Mouse (Mus musculus): ENCODE results near the gene Syngr2. TPM values are rescaled to one million over a fixed set of nuclear protein-coding genes. Genes with fewer than 3 reads are reported as not detected.

Syngr2 gene
- polyA plus RNA-seq, 2 experiments: 41.4 to 75.8 TPM

DNA sequence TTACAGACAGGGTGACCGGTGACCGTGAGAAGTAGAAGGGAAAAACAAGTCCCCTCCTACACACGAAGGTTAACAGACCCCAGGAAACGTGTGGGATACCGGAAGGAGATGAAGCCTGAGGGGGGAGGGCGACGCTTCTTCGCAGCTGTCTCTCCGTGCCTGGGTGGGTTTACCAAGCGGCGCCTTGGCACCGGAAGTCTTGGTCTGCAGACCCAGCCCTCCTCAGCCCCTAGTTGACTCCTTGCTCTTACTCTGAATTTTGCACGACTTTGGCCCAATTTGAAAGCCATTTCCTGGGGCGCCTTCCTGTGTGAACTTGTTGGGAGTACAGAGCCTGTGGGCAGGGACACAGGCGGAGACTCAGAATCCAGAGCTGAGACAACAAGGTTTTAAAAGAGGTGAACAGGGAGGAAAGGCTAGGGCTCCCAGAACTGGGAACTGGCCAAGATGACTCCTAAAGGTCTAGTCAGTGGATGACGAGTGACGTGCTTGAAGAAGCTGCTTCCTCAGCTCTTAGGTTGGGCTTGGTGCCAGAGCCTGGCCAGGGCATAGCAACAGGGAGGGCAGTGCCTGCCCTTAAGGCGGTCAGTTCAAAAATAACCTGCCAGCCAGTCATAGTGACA is 28.2 kb upstream of the Syngr2 start:
- Histone ChIP-seq H3K36me3 (ENCODE audit: control insufficient read depth, insufficient read depth, low read length) (peaks cover 8% of the 10 kb centered on the region; the same call in 1 of the 2 replicates), H3K4me1 (ENCODE audit: control insufficient read depth, insufficient read depth, low read length) (peaks cover 35% of the 10 kb centered on the region), H3K27me3 (ENCODE audit: control insufficient read depth, insufficient read depth, low read length) (no peaks in the 10 kb centered on the region), H3K9ac (ENCODE audit: low read depth, low read length, severe bottlenecking) (no peak overlapping the region), H3K27ac (replicated peaks; ENCODE audit: low read depth, low read length) (peak overlapping the region; percentile 65), H3K9me3 (ENCODE audit: control insufficient read depth, low read length) (no peaks in the 10 kb centered on the region), H3K4me3 (replicated peaks; ENCODE audit: low read length) (peak overlapping the region; percentile 52), H3K4me2 (replicated peaks; ENCODE audit: low read depth, low read length, severe bottlenecking) (peak overlapping the region; percentile 98)
- WGBS: 19% methylated on average over 18 of the region's 18 CpGs
- ATAC-seq (ENCODE audit: low FRiP score, low read depth) (no peak), DNase-seq (ENCODE audit: low spot score) (no peak)
- no peak for TF ChIP-seq POLR2A (IDR thresholded peaks at IDR 0.05; ENCODE audit: borderline replicate concordance, extremely low read depth, insufficient read depth, insufficient read length)

DNA sequence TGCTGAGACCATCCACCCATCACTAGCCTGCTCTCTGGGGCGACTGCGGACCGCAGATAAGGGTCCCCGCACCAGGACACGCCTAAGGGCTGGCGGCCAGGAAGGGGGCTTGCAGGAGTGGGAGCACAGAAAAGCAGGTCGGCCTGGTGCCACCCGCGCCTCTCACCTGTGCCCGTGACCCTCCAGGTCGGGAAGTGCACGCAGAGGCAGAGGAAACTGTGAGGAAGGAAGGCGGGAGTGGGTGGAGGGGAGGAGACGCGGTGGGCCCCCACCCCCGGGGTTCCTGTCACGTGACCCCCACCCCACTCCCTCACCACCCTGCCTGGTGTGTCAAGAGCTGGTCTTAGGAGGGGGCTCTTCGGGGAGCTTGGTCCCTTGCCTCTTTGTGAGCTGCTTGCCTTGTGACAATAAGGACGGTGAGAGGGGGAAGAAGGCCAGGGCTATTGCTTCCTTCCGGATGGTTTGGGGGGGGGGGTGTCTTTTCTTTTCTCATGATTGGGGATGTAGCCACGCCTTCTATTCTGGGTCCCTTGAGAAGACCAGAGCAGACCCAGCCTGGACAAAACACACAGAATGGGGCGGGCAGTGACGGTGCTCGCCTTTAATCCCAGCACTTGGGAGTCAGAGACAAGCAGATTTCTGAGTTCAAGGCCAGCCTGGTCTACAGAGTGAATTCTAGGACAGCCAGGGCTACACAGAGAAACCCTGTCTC is 27.3 kb upstream of the Syngr2 start, which contains the start of the genes Tmc8 and Tmc6:
Tmc8 (plus strand) TSS at position 84 of the 712 bp plus-strand sequence.
Tmc6 (minus strand) TSS at position 206 of the 712 bp plus-strand sequence.
- Histone ChIP-seq H3K36me3 (ENCODE audit: control insufficient read depth, insufficient read depth, low read length) (peaks cover 8% of the 10 kb centered on the region; the same call in 1 of the 2 replicates), H3K9ac (ENCODE audit: low read depth, low read length, severe bottlenecking) (peak within 1 kb of the TSS; percentile 52; the same call in 1 of the 2 replicates), H3K27me3 (ENCODE audit: control insufficient read depth, insufficient read depth, low read length) (no peaks in the 10 kb centered on the region), H3K4me3 (replicated peaks; ENCODE audit: low read length) (peak within 1 kb of the TSS; percentile 52), H3K4me1 (ENCODE audit: control insufficient read depth, insufficient read depth, low read length) (peaks cover 35% of the 10 kb centered on the region), H3K9me3 (ENCODE audit: control insufficient read depth, low read length) (no peaks in the 10 kb centered on the region), H3K4me2 (replicated peaks; ENCODE audit: low read depth, low read length, severe bottlenecking) (peak within 1 kb of the TSS; percentile 98), H3K27ac (replicated peaks; ENCODE audit: low read depth, low read length) (peak within 1 kb of the TSS; percentile 65)
- ATAC-seq (ENCODE audit: low FRiP score, low read depth) (no peak), DNase-seq (ENCODE audit: low spot score) (no peak)
- no peak for TF ChIP-seq POLR2A (IDR thresholded peaks at IDR 0.05; ENCODE audit: borderline replicate concordance, extremely low read depth, insufficient read depth, insufficient read length)
- 50% methylated on average over 24 of the region's 24 CpGs for WGBS

DNA sequence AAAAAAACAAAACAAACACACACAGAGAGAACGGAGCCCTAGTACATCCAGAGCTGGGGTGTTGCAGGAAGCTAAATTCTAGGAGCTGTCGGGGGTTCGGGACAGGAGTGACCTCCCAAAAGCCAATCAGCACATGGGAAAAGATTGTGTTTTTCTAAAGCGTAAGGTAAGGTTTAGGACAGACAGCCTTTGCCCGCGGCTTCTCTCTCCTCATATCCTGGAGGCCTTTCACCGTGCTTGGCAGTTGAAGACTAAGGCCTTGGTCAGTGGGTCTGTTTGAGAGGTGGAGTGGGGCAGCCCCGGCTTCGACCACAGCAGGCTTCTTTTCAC is 26.8 kb upstream of the Syngr2 start:
- no peak overlapping the region for H3K27ac ChIP-seq (replicated peaks; ENCODE audit: low read depth, low read length)
- WGBS: 60% methylated on average over 9 of the region's 9 CpGs
- H3K9ac ChIP-seq (ENCODE audit: low read depth, low read length, severe bottlenecking): peak overlapping the region; percentile 52; the same call in 1 of the 2 replicates
- H3K27me3 ChIP-seq (ENCODE audit: control insufficient read depth, insufficient read depth, low read length): no peaks in the 10 kb centered on the region
- ATAC-seq (ENCODE audit: low FRiP score, low read depth): no peak
- H3K36me3 ChIP-seq (ENCODE audit: control insufficient read depth, insufficient read depth, low read length): peaks cover 8% of the 10 kb centered on the region; the same call in 1 of the 2 replicates
- DNase-seq (ENCODE audit: low spot score): no peak
- H3K9me3 ChIP-seq (ENCODE audit: control insufficient read depth, low read length): no peaks in the 10 kb centered on the region
- peak overlapping the region; percentile 25 for H3K4me3 ChIP-seq (replicated peaks; ENCODE audit: low read length)
- H3K4me1 ChIP-seq (ENCODE audit: control insufficient read depth, insufficient read depth, low read length): peaks cover 35% of the 10 kb centered on the region
- no peak for TF ChIP-seq POLR2A (IDR thresholded peaks at IDR 0.05; ENCODE audit: borderline replicate concordance, extremely low read depth, insufficient read depth, insufficient read length)
- peak overlapping the region; percentile 56 for H3K4me2 ChIP-seq (replicated peaks; ENCODE audit: low read depth, low read length, severe bottlenecking)

DNA sequence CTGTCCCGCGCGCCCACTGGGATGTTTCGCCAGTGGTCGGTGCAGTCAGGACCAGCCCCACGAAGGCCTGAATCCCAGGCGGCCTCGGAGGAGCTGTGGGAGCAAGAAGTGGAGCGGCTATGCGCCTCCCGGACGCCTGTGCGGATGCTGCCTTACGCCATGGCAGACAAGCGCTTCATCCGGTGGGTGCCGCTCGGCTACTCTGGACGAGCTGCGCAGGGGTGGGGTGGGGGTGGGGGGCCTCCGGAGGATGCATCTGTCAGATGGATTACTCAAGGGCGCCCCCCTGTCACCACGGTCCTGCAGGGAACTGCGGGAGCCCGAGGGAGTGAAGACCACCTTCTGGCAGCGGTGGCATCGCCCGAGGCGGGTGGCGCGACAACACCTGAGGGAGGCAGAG is 26.4 kb upstream of the Syngr2 start:
- no peak for TF ChIP-seq POLR2A (IDR thresholded peaks at IDR 0.05; ENCODE audit: borderline replicate concordance, extremely low read depth, insufficient read depth, insufficient read length)
- Histone ChIP-seq H3K27ac (replicated peaks; ENCODE audit: low read depth, low read length) (no peak overlapping the region), H3K4me1 (ENCODE audit: control insufficient read depth, insufficient read depth, low read length) (peaks cover 35% of the 10 kb centered on the region), H3K9ac (ENCODE audit: low read depth, low read length, severe bottlenecking) (peak overlapping the region; percentile 52; the same call in 1 of the 2 replicates), H3K9me3 (ENCODE audit: control insufficient read depth, low read length) (no peaks in the 10 kb centered on the region), H3K4me2 (replicated peaks; ENCODE audit: low read depth, low read length, severe bottlenecking) (peak overlapping the region; percentile 56), H3K4me3 (replicated peaks; ENCODE audit: low read length) (peak overlapping the region; percentile 25), H3K36me3 (ENCODE audit: control insufficient read depth, insufficient read depth, low read length) (peaks cover 4% of the 10 kb centered on the region; the same call in 1 of the 2 replicates), H3K27me3 (ENCODE audit: control insufficient read depth, insufficient read depth, low read length) (no peaks in the 10 kb centered on the region)
- WGBS: 4% methylated on average over 27 of the region's 31 CpGs
- no peak for DNase-seq (ENCODE audit: low spot score)
- no peak for ATAC-seq (ENCODE audit: low FRiP score, low read depth)

DNA sequence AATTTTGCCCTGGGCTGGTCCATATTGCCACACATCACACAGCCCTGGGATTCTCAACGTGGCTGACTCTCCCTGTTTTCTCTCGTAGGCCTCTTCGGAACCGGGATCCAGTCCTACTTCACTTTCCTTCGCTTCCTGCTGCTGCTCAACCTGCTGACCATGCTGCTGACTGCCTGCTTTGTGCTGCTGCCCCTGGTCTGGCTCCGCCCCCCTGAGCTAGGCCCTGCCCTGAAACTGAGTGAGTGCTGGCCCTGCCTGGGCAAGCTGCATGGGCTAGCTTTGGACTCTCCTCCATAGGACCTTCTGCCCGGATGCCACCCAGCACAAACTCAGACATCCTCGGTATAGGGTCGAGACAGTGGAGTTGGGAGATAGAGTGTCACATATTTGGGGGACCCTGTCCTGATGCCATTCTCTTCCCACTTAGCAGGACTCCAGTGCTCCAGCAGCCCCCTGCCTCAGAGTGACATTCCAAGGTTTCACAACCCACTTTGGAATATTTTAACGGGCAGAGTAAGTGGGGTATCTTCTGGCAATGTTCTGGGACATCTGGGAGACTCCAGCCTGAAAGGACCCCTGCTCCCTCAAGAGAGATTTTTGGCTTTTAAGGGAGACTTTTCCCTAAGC is 25.7 kb upstream of the Syngr2 start:
- Histone ChIP-seq H3K4me3 (replicated peaks; ENCODE audit: low read length) (peak overlapping the region; percentile 25), H3K27ac (replicated peaks; ENCODE audit: low read depth, low read length) (no peak overlapping the region), H3K9ac (ENCODE audit: low read depth, low read length, severe bottlenecking) (peak overlapping the region; percentile 52; the same call in 1 of the 2 replicates), H3K36me3 (ENCODE audit: control insufficient read depth, insufficient read depth, low read length) (no peaks in the 10 kb centered on the region), H3K4me1 (ENCODE audit: control insufficient read depth, insufficient read depth, low read length) (peaks cover 33% of the 10 kb centered on the region), H3K27me3 (ENCODE audit: control insufficient read depth, insufficient read depth, low read length) (no peaks in the 10 kb centered on the region), H3K4me2 (replicated peaks; ENCODE audit: low read depth, low read length, severe bottlenecking) (peak overlapping the region; percentile 56), H3K9me3 (ENCODE audit: control insufficient read depth, low read length) (no peaks in the 10 kb centered on the region)
- 35% methylated on average over 10 of the region's 10 CpGs for WGBS
- ATAC-seq (ENCODE audit: low FRiP score, low read depth) (no peak), DNase-seq (ENCODE audit: low spot score) (no peak)
- TF ChIP-seq POLR2A (IDR thresholded peaks at IDR 0.05; ENCODE audit: borderline replicate concordance, extremely low read depth, insufficient read depth, insufficient read length): no peak
